Mouse (Mus musculus): ENCODE data around the gene Znrf3.

The Znrf3 gene

DNA sequence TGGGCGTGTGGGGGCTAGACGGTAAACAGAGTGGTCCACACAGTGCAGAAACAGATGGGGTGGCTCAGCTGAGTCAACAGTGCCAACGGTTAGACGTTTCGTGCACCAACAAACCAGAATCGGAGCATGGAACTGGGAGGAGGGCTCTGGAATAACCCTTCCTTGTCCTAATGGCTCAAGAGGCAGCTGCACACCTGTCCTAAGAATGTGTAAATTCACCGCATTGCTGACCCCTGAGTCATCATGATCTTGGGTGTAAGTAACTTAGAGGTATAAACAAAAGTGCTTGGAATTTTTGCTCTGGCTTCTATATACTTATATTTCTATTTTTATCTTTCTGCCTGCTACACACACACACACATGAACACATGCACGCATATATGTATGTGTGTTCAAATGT is 202.5 kb downstream of the Znrf3 start:
- DNase-seq (ENCODE audit: low read depth, low spot score) = no peak

DNA sequence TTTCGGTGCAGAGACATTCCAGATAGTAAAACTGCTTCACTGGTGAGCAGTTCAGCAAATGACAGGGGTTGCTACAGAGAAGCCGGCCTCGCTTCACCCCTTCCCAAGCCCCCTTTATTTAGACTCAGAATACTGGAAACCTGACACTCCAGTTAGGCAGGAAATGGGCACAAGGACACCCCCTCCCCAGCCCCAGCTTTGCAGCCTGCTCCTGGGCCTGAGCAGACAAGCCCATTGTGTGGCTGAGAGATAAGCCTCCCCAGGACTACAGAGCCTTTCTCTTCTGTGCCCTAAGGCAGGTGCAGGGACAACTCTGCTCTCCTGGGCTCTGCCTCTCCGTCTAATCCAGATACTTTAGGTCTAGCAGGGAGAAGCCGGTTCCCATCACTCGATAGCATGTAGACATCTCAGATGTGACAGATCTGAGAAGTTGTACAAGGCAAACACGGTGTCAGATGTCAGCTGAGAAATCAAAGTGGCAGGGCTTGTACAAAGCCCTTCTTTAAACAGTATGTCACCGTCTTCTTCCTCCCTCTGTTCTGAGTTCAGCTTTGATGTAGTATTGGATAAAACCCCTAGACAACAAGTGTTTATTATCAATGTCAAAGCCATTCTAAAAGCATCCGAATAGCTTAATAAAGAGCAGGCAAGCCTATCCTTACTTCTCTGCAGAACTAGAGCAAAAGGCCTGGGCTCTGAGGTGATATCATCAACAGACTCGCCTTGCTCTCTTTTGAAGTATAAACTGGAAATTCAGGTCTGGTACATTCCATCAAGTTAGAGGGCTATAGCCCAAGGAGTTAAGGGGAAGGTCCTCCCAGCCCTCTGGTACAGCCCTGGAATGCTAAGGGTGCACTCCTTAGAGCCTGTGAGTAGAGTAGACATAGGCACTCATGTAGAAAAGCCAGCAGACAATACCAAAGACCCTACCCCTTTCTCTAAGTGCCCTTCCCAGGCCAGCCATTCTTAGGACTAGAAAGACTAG is 204.6 kb downstream of the Znrf3 start:
- no peak for DNase-seq (ENCODE audit: low read depth, low spot score)
